Mouse (Mus musculus): ENCODE measurements at regions not wholly inside any gene's neighbourhood (a gene's known extent, or its start where the extent isn't known, plus 50 kb on each side); places are given as distances from the start of the nearest gene placed in this dataset.

- Histone ChIP-seq H3K4me3 (replicated peaks; ENCODE audit: extremely low read depth, low read depth, low read length) (peak overlapping the region; percentile 37), H3K4me1 (ENCODE audit: control insufficient read depth, insufficient read depth, low read length) (peaks cover 13% of the 10 kb centered on the region)
- TF ChIP-seq POLR2A (IDR thresholded peaks at IDR 0.05; ENCODE audit: borderline replicate concordance, extremely low read depth, low read depth, low read length) (peak; percentile 32; the same call in 1 of the 2 replicates), CTCF (IDR thresholded peaks at IDR 0.05; ENCODE audit: insufficient read depth, low read length) (no peak)
- WGBS, result 9% methylated on average over 13 of the region's 13 CpGs
- peak; percentile 77 for DNase-seq
Observed at GRCm38 (mm10) chr11:22629581-22629980, 117.7 kb downstream of the Tmem17 start.

DNA sequence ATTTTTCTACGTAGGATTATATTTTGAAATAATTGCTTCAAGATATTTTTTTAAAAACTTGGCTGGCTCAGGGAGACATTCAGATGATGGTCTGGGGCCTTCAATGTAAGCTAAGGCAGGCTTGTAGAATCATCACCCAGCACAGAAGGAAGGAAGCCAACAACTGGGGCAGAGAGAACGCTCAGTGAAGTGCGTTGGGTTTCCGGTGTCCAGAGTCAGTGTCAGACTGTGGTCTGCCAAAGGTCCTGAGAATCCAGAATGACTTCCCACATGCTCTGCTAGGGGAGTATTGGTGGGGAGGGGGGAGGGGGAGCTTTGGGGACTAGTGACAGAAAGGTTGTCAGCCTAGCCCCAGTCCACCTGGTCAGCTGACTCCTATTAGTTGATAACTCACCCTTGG is 118.1 kb downstream of the Tmem17 start:
- DNase-seq, result no peak
- Histone ChIP-seq H3K4me1 (ENCODE audit: control insufficient read depth, insufficient read depth, low read length) (peaks cover 13% of the 10 kb centered on the region), H3K4me3 (replicated peaks; ENCODE audit: extremely low read depth, low read depth, low read length) (no peak overlapping the region)
- TF ChIP-seq POLR2A (IDR thresholded peaks at IDR 0.05; ENCODE audit: borderline replicate concordance, extremely low read depth, low read depth, low read length) (peak; percentile 30; the same call in 1 of the 2 replicates), CTCF (IDR thresholded peaks at IDR 0.05; ENCODE audit: insufficient read depth, low read length) (no peak)
- 10% methylated on average over 4 of the region's 4 CpGs for WGBS

DNA sequence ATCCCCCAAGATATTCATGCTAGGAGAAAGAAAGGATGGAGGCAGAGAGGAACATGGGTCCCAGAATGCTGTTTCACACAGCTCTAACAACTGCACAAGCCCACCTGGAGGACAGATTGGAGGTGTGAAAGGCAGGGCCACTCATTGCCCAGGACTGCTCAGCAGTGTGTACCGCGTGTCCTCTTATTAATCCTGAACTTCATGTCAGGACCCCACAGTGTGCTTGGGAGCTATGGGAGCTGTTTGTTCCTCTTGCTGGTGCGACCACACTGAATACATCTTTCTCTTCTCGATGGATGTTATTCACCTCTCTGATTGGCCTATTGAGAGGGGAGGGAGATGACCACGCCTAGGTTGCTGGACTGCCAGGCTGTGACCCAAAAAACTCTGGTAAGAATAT is 119.1 kb downstream of the Tmem17 start:
- TF ChIP-seq POLR2A (IDR thresholded peaks at IDR 0.05; ENCODE audit: borderline replicate concordance, extremely low read depth, low read depth, low read length), result no peak
- TF ChIP-seq CTCF (IDR thresholded peaks at IDR 0.05; ENCODE audit: insufficient read depth, low read length), result no peak
- peaks cover 14% of the 10 kb centered on the region for H3K4me1 ChIP-seq (ENCODE audit: control insufficient read depth, insufficient read depth, low read length)
- no peak overlapping the region for H3K4me3 ChIP-seq (replicated peaks; ENCODE audit: extremely low read depth, low read depth, low read length)
- WGBS, result 60% methylated on average over 5 of the region's 5 CpGs
- DNase-seq, result no peak

GRCm38 (mm10) chr11:22631606-22632313 is 119.9 kb downstream of the Tmem17 start:
- WGBS, result 14% methylated on average over 6 of the region's 6 CpGs
- Histone ChIP-seq H3K4me3 (replicated peaks; ENCODE audit: extremely low read depth, low read depth, low read length) (no peak overlapping the region), H3K4me1 (ENCODE audit: control insufficient read depth, insufficient read depth, low read length) (peaks cover 21% of the 10 kb centered on the region)
- no peak for DNase-seq
- TF ChIP-seq POLR2A (IDR thresholded peaks at IDR 0.05; ENCODE audit: borderline replicate concordance, extremely low read depth, low read depth, low read length) (no peak), CTCF (IDR thresholded peaks at IDR 0.05; ENCODE audit: insufficient read depth, low read length) (no peak; the same call in 1 of the 2 replicates)

DNA sequence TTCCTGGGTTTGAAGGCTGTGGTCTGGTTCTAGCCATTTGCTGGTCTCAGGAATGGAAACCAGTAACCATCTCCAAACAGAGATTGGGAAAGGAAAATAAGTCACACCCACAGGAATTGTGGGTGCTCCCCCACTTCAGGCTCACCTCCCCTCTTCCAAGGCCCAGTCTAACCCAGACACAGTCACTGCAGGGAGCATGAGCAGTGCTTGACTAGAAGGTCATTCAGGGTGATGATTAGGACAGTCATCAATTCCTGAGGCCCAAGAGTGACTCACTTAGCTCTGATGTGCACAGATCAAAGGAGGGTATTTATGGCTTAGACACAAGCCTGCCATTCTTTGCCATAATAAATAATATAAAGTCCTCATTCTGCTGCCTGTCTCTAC is 120.4 kb downstream of the Tmem17 start:
- H3K4me3 ChIP-seq (replicated peaks; ENCODE audit: extremely low read depth, low read depth, low read length), result no peak overlapping the region
- DNase-seq, result no peak
- TF ChIP-seq CTCF (IDR thresholded peaks at IDR 0.05; ENCODE audit: insufficient read depth, low read length) (no peak), POLR2A (IDR thresholded peaks at IDR 0.05; ENCODE audit: borderline replicate concordance, extremely low read depth, low read depth, low read length) (no peak)
- peaks cover 26% of the 10 kb centered on the region for H3K4me1 ChIP-seq (ENCODE audit: control insufficient read depth, insufficient read depth, low read length)

- TF ChIP-seq POLR2A (IDR thresholded peaks at IDR 0.05; ENCODE audit: borderline replicate concordance, extremely low read depth, low read depth, low read length) (no peak), CTCF (IDR thresholded peaks at IDR 0.05; ENCODE audit: insufficient read depth, low read length) (no peak)
- Histone ChIP-seq H3K4me3 (replicated peaks; ENCODE audit: extremely low read depth, low read depth, low read length) (no peak overlapping the region), H3K4me1 (ENCODE audit: control insufficient read depth, insufficient read depth, low read length) (peaks cover 27% of the 10 kb centered on the region)
- WGBS, result 60% methylated on average over 5 of the region's 5 CpGs
- no peak for DNase-seq
Observed at GRCm38 (mm10) chr11:22632988-22633387, 121.1 kb downstream of the Tmem17 start.

DNA sequence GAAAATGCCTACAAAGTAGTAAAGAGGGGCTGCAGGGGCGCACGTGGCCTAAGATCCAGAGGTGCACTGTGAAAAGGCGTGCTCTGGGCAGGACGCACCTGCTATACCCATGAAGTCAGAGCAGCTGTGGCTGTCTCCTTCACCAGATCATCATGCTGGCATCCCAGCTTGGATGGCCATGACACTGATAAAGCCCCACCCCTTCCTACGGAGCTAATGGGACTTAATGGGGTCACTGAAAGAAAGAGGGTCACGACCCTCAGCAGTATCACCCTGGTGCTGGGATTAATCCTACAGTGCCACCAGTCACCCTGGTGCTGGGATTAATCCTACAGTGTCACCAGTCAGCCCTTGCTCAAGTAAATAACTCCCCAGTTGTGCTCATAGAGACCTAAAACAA is 122.1 kb downstream of the Tmem17 start:
- DNase-seq, result no peak
- H3K4me3 ChIP-seq (replicated peaks; ENCODE audit: extremely low read depth, low read depth, low read length), result no peak overlapping the region
- H3K4me1 ChIP-seq (ENCODE audit: control insufficient read depth, insufficient read depth, low read length), result peaks cover 24% of the 10 kb centered on the region
- no peak for TF ChIP-seq CTCF (IDR thresholded peaks at IDR 0.05; ENCODE audit: insufficient read depth, low read length)
- no peak for TF ChIP-seq POLR2A (IDR thresholded peaks at IDR 0.05; ENCODE audit: borderline replicate concordance, extremely low read depth, low read depth, low read length)
- WGBS, result 72% methylated on average over 6 of the region's 6 CpGs

DNA sequence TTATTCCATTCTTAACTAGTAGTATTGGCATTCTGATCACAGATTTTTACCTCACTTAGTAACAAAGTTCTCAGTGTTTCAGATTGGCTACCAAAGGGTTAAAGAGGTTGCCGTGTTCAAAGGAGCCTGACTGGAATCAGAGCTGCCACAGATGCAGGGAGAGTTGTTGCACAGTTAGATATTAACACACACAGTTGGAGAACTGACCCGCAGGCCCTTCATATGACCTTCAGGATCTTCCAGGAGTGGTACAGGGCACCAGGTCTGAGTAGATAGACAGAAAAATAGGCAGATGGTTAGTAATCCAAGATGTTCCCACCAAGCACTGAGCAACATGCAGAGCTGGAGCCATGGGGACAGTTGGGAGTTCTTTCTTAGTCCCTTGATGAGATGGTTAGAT is 123.1 kb downstream of the Tmem17 start:
- no peak for TF ChIP-seq POLR2A (IDR thresholded peaks at IDR 0.05; ENCODE audit: borderline replicate concordance, extremely low read depth, low read depth, low read length)
- TF ChIP-seq CTCF (IDR thresholded peaks at IDR 0.05; ENCODE audit: insufficient read depth, low read length), result no peak
- H3K4me3 ChIP-seq (replicated peaks; ENCODE audit: extremely low read depth, low read depth, low read length), result no peak overlapping the region
- peaks cover 22% of the 10 kb centered on the region for H3K4me1 ChIP-seq (ENCODE audit: control insufficient read depth, insufficient read depth, low read length)
- 45% methylated on average over 2 of the region's 2 CpGs for WGBS
- DNase-seq, result no peak

- WGBS, result 53% methylated on average over 7 of the region's 7 CpGs
- Histone ChIP-seq H3K4me3 (replicated peaks; ENCODE audit: extremely low read depth, low read depth, low read length) (no peak overlapping the region), H3K4me1 (ENCODE audit: control insufficient read depth, insufficient read depth, low read length) (peaks cover 20% of the 10 kb centered on the region)
- TF ChIP-seq CTCF (IDR thresholded peaks at IDR 0.05; ENCODE audit: insufficient read depth, low read length) (no peak), POLR2A (IDR thresholded peaks at IDR 0.05; ENCODE audit: borderline replicate concordance, extremely low read depth, low read depth, low read length) (no peak)
- DNase-seq, result no peak
Observed at GRCm38 (mm10) chr11:22636321-22636720, 124.4 kb downstream of the Tmem17 start.

All from lung, adult 2 months (tissue).